Mouse (Mus musculus) left cerebral cortex, postnatal 4 days (tissue): Measurements from ENCODE around the gene Allc. TPM values are rescaled to one million over a fixed set of nuclear protein-coding genes. Genes with fewer than 3 reads are reported as not detected.
A peak's percentile ranks its signal among the peaks of the same experiment; 100 is the strongest.

Source experiments
- DNase-seq: peaks from one replicate; pipeline ENCODE4 v3.0.0-alpha.2; 2022
- intact Hi-C: fragments of 180-260 bp; cut with DNase I; formaldehyde crosslinking; loops from one replicate; pipeline ENCODE4 v1.15.1; 2025
- total RNA-seq, 2 experiments: library from RNA; stranded (reverse); gene quantifications; 2 replicates each; pipeline ENCODE4 v1.2.3; 2021

The Allc gene
- total RNA-seq, 2 experiments from 2014 or later: 0.54 to 0.66 TPM

GRCm38 (mm10) chr12:28584036-28584435 lies 1.7 kb upstream of the Allc start:
- intact Hi-C loops: no loop called here

GRCm38 (mm10) chr12:28579132-28579531 lies 3.2 kb downstream of the Allc start:
- intact Hi-C loops: no loop called here
- DNase-seq: no peak

More at GRCm38 (mm10) chr12:28584036-28584435, 1.7 kb upstream of the Allc start:
- peak; percentile 59 for DNase-seq

DNA sequence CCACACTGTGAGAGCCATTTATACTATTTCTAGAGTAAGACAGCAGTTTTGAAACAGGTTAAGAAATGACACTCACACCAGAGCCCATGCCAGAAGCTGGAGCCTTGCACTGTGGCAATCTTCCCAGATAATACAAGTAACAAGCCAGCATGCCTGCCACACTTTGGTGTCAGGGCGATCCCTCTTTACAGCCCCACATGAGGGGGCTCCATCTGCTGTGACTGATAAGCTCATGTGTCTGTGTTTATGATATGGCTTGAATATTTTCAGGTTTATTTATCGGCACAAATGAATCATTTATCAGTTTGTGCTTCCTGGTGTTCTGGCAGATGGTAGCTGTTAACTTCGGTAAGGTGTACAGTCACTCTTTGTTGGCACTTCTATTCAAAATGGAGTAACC lies 4.2 kb downstream of the Allc start:
- intact Hi-C loops: no loop called here
- no peak for DNase-seq

DNA sequence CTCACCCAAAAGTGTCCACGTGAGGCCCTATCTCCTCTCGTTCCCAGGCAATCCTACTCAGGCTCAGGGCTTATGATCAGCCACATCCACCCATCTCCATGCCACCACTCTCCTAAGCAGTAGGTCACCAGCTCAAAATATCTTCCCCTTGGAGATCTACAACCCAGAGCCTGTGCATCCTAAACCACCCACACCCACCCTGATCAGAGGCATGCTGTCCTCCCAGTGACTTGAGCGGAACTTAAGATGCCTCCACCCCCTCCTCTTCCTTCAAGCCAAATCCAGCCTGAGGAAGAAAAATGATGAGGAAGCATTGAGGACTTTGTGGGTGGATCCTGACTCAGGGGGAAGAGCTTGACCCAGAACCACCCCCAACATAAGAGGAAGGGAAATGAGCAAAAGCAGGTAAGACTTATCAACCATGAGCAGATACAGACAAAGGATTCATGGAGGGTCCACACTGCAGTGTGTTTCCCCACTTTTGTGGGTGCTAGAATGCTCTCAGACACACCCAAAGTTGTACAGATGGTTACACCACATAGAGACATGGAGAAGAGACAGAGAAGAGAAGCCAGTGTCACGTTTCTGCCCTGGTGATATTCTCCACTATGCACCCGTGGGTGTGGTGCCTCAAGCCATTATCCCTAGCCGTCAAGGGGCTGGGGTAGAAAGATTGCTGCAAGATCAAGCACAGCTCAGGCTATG lies 6.8 kb downstream of the Allc start:
- intact Hi-C loops: no loop called here
- DNase-seq: no peak

DNA sequence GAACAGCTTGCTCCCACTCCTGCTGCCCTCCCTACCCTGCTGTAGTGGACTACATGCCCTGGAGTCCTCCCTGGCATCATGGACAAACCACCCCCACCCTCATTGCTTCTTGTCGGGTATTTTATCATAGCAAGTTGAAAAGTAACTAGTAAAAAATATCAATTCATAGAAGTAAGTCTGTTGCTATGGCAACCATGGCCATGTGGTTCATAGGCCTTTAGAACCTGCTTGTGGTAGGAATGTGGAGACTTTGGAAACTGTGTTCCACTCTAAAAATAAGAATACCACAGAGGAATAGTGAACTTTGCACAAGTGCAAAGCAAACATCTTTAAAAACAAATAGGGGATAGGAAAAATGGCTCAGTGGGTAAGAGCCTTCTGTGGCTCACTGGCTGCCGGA lies 10.1 kb downstream of the Allc start:
- intact Hi-C loops: no loop called here
- no peak for DNase-seq

GRCm38 (mm10) chr12:28552299-28552698 lies 30.0 kb downstream of the Allc start, which contains the start of gene Dcdc2c:
Gene Dcdc2c, minus strand, starts transcription at chr12:28552399.
- no peak for DNase-seq
- intact Hi-C loops: no loop called here

DNA sequence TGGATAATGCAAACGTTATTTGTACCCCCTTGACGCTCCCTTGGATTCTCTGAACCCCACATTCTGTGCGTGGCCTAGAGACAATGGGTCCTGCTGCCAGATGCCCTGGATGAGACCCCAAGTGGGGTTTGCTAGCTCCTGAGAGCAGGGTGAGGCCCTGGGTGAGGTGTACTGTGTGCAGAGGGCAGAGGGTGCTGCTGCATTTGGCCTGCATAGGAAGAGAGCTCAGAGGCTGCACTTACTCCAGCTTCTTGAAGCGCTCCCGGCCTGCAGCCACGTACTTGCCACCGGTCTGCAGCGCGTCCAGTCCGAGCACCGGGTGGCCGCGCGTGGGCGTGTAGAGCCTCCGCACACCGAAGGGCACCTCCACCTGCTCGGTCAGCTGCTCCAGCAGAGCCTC lies 30.5 kb downstream of the Allc start:
- intact Hi-C loops: no loop called here
- no peak for DNase-seq

- intact Hi-C loops: no loop called here
- no peak for DNase-seq
These were observed 33.4 kb downstream of the Allc start for GRCm38 (mm10) chr12:28548887-28549286.

DNA sequence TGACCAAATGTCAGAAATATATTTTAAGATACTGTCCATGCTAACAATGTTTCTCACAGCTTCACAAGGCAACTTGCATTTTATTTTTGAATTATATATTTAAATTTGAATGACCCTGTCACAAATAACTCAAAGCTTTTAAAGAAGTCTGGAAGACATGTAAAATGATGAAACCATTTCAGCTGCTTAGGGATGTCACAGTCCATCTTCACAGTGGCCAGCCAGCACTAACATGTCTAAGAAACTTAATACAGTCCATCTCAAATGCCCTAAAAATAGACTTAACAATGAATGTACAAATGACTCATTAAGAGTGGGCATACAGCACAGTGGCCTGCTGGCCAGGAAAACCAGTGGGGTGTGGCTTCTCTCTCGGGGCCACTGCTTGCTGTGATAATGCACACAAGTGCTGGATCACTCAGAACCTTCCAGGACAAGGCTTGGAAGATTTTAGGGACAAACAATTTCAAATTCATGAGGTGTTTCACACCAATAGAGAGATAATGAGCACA lies 68.0 kb downstream of the Allc start:
- intact Hi-C loops: no loop called here
- DNase-seq: no peak

GRCm38 (mm10) chr12:28509699-28510280 lies 72.5 kb downstream of the Allc start:
- intact Hi-C loops: no loop called here
- no peak for DNase-seq

Other genes starting within 250 kb of the Allc start
- under 1 TPM; 0.70 to 0.74 TPM for gene Dcdc2c, start 30.1 kb downstream of the Allc start, total RNA-seq
- gene Colec11, start 40.9 kb upstream of the Allc start, total RNA-seq: under 1 TPM; 0.26 to 0.77 TPM
- gene Rps7, start 53.4 kb upstream of the Allc start, total RNA-seq: 100 to 1,000 TPM; 462 to 484 TPM
- 10 to 100 TPM; 15.4 to 15.5 TPM for gene Rnaseh1, start 67.1 kb upstream of the Allc start, total RNA-seq
- gene Adi1, start 92.7 kb upstream of the Allc start, total RNA-seq: 10 to 100 TPM; 10.8 to 12.5 TPM
- gene Trappc12, start 167.9 kb upstream of the Allc start, total RNA-seq: 10 to 100 TPM; 40.8 to 41.8 TPM
- 10 to 100 TPM; 46.2 to 49.9 TPM for gene Eipr1, start 169.3 kb upstream of the Allc start, total RNA-seq